Mouse (Mus musculus): ENCODE measurements around the gene Slc24a4. TPM values are rescaled to one million over a fixed set of nuclear protein-coding genes. Genes with fewer than 3 reads are reported as not detected.
"Not testable (repeated sequence)": the region's sequence is repeated elsewhere in the genome, so short reads cannot be mapped to it uniquely, and the experiment has no call there.

The Slc24a4 gene
- total RNA-seq, 2 experiments from 2014 or later, result 39.5 to 44.1 TPM

GRCm38 (mm10) chr12:102242076-102242722 is 113.7 kb downstream of the Slc24a4 start:
- no peak for DNase-seq (ENCODE audit: extremely low spot score in 1 of 2, low spot score in 1 of 2)

GRCm38 (mm10) chr12:102243915-102244314 is 115.4 kb downstream of the Slc24a4 start:
- DNase-seq (ENCODE audit: extremely low spot score in 1 of 2, low spot score in 1 of 2), result no peak

- no peak for DNase-seq (ENCODE audit: extremely low spot score in 1 of 2, low spot score in 1 of 2)
These were observed 117.7 kb downstream of the Slc24a4 start for GRCm38 (mm10) chr12:102246226-102246625.

- DNase-seq (ENCODE audit: extremely low spot score in 1 of 2, low spot score in 1 of 2), result no peak
These were observed 119.6 kb downstream of the Slc24a4 start for GRCm38 (mm10) chr12:102248104-102248503.

DNA sequence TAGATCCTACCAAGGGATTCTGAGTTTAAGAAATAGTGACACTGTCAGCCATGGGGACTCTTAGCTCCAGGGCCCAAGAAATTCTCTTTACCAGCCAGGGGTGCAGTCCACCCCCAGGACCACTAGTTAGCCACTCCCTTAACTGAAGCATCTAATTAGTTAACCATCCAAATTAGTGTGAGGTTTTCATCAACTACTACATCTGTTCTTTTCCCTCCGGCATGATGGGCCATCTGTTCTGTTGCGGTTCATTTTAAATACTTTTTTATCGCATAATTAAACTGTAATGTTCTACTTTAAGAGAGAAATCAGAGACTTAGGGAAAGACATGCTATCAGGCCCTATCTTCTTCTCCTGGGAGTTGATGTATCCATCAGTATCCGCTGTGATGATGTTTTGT is 121.8 kb downstream of the Slc24a4 start:
- no peak for DNase-seq (ENCODE audit: extremely low spot score in 1 of 2, low spot score in 1 of 2)

DNA sequence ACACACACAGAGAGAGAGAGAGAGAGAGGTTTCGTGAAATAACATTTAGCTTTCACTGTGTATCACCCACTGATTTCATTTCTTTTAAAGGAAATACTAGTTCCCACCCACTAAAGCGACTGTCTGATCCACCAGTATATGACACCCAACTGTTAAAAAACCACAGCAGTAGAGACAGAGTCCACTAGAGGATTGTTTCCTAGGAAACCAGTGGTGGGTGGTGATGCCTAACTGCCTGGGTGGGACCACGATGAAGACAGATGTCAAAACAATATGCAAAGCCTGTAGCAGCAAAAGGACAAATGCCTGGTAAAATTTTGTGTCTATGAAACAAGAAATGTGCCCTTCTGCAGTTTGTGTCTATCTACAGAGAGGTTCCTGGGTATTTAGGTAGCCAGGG is 122.5 kb downstream of the Slc24a4 start:
- DNase-seq (ENCODE audit: extremely low spot score in 1 of 2, low spot score in 1 of 2), result no peak

DNA sequence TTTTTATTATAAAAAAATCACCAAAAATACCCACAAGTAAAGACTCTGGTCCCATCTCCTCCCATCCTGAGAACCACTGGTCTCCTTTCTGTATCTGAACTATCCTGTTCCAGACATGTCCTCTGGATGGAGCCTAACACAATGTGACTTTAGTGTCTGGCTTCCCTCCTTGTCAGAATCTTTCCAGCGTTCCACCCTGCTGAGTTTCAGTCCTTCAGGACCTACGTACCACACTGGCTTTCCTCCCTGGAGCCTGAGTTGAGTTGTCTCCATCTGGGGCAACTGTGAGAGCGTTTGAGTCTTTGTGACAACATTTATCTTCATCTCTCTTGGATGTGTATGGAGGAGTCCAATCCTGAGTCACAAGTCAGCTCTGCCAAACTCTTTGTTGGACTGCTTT is 123.5 kb downstream of the Slc24a4 start:
- no peak for DNase-seq (ENCODE audit: extremely low spot score in 1 of 2, low spot score in 1 of 2)

DNA sequence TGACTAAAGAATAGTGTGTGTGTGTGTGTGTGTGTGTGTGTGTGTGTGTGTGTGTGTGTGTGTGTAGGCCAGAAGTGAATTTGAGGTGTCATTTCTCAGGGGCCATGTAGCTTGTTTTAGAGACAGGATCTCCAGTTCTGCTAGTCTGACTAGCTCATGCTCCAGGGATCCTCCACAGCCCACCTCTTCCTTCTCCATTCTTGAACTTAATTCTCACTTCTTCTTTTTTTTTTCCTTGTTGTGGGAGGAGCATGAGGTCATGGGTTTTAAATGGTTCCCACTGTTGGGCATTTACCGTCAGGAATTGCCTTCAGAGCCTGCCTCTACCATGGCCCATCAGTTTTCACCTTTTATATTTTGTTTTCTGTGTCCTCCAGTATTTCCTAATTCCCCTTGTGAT is 124.0 kb downstream of the Slc24a4 start:
- no peak for DNase-seq (ENCODE audit: extremely low spot score in 1 of 2, low spot score in 1 of 2)

- no peak for DNase-seq (ENCODE audit: extremely low spot score in 1 of 2, low spot score in 1 of 2)
These were observed 126.5 kb downstream of the Slc24a4 start for GRCm38 (mm10) chr12:102255012-102255411.

GRCm38 (mm10) chr12:102258522-102259112 is 130.1 kb downstream of the Slc24a4 start:
- DNase-seq (ENCODE audit: extremely low spot score in 1 of 2, low spot score in 1 of 2), result no peak

DNA sequence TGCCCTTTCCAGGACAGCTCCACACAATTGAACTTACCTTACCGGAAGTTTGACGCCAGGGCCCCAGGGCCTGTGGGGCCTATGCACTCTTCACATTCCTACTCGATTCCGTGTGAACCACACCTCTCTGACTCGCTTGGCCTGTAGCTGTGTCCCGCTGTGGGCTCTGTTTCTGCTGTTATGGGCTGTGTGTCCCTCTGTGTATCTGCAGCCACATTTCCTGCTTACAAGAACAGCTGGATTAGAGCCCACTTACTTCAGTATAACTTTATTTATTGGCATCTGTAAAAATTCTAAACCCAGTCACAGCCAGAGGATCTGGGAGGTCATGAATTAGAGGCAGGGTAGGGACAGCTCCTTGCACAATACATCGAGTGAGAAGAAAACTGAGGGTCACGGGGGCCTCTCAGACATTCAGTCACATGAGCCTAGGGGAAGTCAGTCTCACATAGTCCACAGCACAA is 133.4 kb downstream of the Slc24a4 start:
- DNase-seq (ENCODE audit: extremely low spot score in 1 of 2, low spot score in 1 of 2), result no peak

- DNase-seq (ENCODE audit: extremely low spot score in 1 of 2, low spot score in 1 of 2), result no peak
These were observed 134.3 kb downstream of the Slc24a4 start for GRCm38 (mm10) chr12:102262809-102263208.

- DNase-seq (ENCODE audit: extremely low spot score in 1 of 2, low spot score in 1 of 2), result no peak
These were observed 134.7 kb downstream of the Slc24a4 start for GRCm38 (mm10) chr12:102263249-102263648.

- DNase-seq (ENCODE audit: extremely low spot score in 1 of 2, low spot score in 1 of 2), result no peak
These were observed 137.9 kb downstream of the Slc24a4 start for GRCm38 (mm10) chr12:102266433-102266832.

GRCm38 (mm10) chr12:102269144-102269543 is 140.6 kb downstream of the Slc24a4 start:
- DNase-seq (ENCODE audit: extremely low spot score in 1 of 2, low spot score in 1 of 2), result no peak

GRCm38 (mm10) chr12:102270776-102271405 is 142.4 kb downstream of the Slc24a4 start:
- no peak for DNase-seq (ENCODE audit: extremely low spot score in 1 of 2, low spot score in 1 of 2)

DNA sequence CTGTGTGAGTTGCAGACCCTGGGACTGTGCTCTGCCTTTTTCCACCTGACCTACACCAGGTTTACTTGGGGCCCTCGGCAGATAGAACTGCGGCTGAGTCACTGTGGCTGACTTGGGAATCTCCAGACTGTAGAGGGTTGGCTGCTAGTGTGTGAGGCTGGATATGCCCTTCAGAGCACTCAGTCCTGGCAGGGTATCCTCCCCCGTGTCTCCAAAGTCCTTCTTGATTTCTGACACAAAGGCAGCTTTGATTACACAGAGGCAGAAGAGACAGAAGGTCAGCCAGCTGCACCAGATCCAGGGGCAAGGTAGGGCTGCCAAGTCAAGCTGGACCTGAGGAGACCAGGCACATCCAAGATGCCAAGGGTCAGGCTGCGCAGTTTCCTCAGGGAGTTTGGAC is 142.9 kb downstream of the Slc24a4 start:
- DNase-seq (ENCODE audit: extremely low spot score in 1 of 2, low spot score in 1 of 2), result no peak

- no peak for DNase-seq (ENCODE audit: extremely low spot score in 1 of 2, low spot score in 1 of 2)
These were observed 147.4 kb downstream of the Slc24a4 start for GRCm38 (mm10) chr12:102275833-102276443.

- not testable (repeated sequence) for DNase-seq (ENCODE audit: extremely low spot score in 1 of 2, low spot score in 1 of 2)
These were observed 151.8 kb downstream of the Slc24a4 start for GRCm38 (mm10) chr12:102280290-102280689.

GRCm38 (mm10) chr12:102280867-102281503 is 152.5 kb downstream of the Slc24a4 start:
- DNase-seq (ENCODE audit: extremely low spot score in 1 of 2, low spot score in 1 of 2), result no peak

GRCm38 (mm10) chr12:102282126-102282525 is 153.6 kb downstream of the Slc24a4 start:
- DNase-seq (ENCODE audit: extremely low spot score in 1 of 2, low spot score in 1 of 2), result no peak
